Mouse (Mus musculus): ENCODE data around the gene Ehbp1.

DNA sequence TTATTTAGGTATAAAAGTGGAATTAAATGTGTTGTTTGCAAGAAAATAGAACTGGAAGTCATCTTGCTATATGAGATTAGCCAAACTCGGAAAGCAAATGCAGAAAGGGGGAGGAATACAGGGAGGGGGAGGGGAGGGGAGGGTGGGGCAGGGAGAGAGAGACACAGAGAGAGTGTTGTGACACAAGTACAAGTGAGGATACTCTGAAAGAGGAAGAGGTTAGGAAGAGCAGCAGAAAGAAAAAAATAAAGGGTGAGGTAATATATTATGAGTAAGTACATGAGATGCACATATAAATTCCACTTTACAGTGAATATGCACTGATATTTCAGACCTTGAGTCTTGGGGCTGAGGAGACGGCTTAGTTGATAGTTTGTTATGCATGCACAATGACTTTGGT, 123.9 kb downstream of the Ehbp1 start:
- TF ChIP-seq POLR2A (IDR thresholded peaks at IDR 0.05; ENCODE audit: low read depth, low read length) (no peak), CTCF (conservative IDR thresholded peaks at IDR 0.05; ENCODE audit: insufficient read depth, insufficient read length, low read depth, low read length) (no peak)

All from kidney, adult 2 months (tissue).